Mouse (Mus musculus) olfactory bulb, adult 2 months (tissue): ENCODE results near the gene Dstyk.

Source experiments
- CTCF ChIP-seq: fragments of 200-500 bp; IDR thresholded peaks from 2 replicates; pipeline ENCODE4 v1.5.1; 2012; ENCODE audit warnings: low read depth, mild to moderate bottlenecking, low read length, moderate library complexity; ENCODE audit not compliant: insufficient read depth
- POLR2A ChIP-seq: fragments of 200-500 bp; IDR thresholded peaks from 2 replicates; pipeline ENCODE4 v1.6.1; 2012; ENCODE audit warnings: mild to moderate bottlenecking, low read depth, low read length, moderate library complexity; ENCODE audit not compliant: insufficient read depth

GRCm38 (mm10) chr1:132430818-132431217 lies 13.5 kb downstream of the Dstyk start:
- TF ChIP-seq POLR2A (no peak), CTCF (no peak)
